Mouse (Mus musculus): ENCODE results near the gene Ccdc92b.

The Ccdc92b gene

GRCm38 (mm10) chr11:74613428-74613827 is 6.0 kb upstream of the Ccdc92b start:
- no peak for DNase-seq

GRCm38 (mm10) chr11:74615571-74615970 is 3.8 kb upstream of the Ccdc92b start:
- no peak for DNase-seq

DNA sequence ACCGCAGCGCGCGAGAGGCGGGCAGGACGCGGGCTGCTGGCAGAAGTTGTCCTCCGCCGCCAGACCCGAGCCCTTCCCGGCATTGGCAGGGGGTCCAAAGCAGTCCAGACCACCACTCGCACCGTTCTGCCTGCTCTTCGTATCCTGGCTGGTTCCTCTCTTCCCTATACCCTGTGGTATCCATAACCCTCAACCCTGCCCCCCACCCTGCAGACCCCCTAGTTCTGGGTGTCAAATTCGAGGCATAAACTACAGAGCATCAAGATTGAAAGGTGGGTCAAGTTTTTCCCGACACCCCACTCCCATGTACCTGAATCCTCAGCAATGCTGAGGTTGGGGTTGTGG is 523 bp downstream of the Ccdc92b start:
- no peak for DNase-seq

GRCm38 (mm10) chr11:74621974-74622669 is 2.7 kb downstream of the Ccdc92b start:
- no peak for DNase-seq

- DNase-seq, result no peak
Observed at GRCm38 (mm10) chr11:74623693-74624092, 4.3 kb downstream of the Ccdc92b start.

DNA sequence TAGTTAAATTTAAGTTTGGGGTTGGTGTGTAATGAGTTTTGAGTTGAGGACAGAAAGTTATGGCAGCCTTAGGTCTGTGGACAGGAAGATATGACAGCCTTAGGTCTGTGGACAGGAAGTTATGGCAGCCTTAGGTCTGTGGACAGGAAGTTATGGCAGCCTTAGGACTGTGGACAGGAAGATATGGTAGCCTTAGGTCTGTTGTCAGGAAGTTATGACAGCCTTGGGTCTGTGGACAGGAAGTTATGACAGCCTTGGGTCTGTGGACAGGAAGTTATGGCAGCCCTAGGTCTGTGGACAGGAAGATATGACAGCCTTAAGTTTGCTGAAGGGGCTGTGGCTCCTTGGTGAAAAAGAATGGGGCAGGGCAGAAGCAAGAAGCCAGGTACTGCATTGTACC is 5.9 kb downstream of the Ccdc92b start:
- no peak for DNase-seq

GRCm38 (mm10) chr11:74627481-74627880 is 8.1 kb downstream of the Ccdc92b start:
- DNase-seq, result no peak

DNA sequence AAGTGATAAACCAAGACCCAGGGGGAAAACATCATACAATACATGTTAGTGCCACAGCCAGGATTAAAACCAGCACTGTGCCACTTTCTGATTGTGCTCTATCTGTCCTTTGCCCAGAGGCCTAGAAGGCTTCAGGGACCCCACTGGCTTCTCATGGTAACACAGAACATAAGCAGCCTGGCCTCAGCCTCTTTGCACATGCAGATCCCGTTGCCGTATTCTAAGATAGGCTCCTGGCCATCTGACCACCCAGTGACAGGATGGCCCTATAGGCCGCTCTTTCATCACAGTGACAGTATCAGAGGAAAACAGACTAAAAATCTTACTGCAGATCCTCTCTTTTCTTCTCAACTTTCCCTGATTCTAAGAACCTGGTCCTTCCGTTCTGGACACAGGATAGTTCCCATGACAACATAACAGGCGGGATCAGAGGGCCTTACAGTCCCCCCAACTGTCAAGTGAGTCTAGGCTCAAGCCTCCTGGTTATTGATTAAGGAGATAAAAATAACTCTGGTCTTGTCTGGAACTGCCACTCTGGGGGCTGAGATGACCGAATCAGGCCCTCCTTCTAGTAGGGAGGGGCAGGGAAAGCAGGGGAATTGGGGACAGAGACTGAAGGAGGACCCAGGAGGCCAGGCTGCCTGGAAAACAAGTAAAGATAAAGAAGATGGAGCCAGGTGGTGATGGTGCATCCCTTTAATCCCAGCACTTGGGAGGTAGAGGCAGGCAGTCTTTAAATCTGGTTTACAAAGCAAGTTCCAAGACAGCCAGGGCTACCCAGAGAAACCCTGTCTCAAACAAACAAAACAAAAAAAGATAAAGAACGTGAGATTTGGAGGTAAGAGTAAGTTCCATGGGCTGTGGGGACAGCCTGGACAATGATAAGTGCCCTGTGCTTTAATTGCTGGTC is 12.7 kb downstream of the Ccdc92b start:
- DNase-seq, result no peak

DNA sequence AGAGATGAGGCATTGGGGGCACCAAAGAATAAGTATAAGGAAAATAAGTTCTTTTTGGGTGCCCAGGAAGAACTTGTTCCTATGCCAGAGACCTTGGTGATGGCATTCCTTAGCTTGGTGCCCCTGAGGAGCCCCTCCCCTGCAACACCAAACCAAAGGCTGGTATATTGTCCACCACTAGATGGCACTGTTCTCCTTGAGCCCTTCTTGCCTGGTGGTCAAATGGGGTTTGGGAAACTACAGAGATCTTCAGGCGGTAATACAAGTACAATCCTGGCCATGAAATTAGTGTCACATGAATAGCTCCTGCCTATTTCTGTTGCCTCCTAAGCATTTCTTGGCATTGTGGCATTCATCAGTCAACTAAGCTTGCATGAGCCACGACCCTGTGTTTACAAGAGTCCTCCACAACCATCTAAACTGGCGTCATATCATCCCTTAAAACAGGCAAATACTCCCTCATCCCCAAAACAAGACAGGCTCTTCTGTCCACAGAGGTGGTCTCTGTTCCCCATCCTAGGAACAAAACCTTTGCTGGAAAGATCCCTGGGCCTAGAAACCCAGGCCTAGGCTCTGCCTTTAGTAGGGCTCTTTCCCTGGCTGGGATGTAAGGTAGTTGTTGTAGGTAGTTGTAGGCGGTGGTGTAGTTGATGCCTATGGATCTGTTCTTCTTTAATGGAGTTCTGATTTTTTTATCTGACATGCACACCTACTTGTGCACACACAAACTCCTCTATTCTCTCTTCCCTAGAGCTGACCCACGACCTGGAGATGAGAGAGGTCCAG is 15.3 kb downstream of the Ccdc92b start:
- DNase-seq, result peak; percentile 61

GRCm38 (mm10) chr11:74637486-74637885 is 18.1 kb downstream of the Ccdc92b start:
- DNase-seq, result no peak

GRCm38 (mm10) chr11:74637971-74638790 is 18.8 kb downstream of the Ccdc92b start:
- DNase-seq, result peak; percentile 79

- DNase-seq, result no peak
Observed at GRCm38 (mm10) chr11:74638791-74639411, 19.5 kb downstream of the Ccdc92b start.

DNA sequence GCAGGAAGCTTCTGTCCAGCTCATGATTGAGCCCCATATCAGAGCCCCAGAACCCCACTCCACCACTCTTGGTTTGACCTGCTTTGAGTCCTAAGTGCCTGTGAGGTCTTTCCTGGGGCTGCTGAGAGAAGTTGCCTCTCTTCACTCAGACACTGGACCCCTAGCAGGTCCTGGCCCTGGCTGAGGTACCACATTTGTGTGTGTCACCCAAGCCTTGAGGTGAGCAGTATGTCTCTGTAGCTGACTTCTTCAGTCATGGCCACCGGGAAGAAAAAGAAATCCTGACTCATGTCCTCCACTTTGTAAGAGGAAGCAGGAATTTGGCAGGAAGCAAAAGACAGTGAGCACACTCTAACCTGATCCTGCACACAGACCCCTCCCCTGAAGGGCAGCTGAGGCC is 20.2 kb downstream of the Ccdc92b start:
- no peak for DNase-seq

DNA sequence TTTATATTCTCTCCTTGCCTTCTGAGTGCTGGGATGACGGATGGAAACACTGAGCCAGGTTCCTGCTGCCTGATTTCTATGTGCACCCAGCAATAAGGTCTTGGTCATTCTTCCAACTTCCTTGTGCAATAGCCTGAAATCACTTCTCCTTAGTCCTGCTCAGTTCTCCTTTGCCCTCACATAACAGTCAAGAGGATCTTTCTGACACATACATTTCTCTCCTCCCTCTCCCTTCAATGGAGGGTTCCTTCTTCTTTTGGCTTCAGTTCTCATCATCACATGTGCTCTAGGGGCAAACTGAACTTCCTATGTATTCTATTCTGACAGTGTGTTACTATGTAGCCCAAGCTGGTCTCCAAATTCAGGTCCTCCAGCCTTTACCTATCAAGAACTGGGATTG is 28.6 kb downstream of the Ccdc92b start:
- no peak for DNase-seq

DNA sequence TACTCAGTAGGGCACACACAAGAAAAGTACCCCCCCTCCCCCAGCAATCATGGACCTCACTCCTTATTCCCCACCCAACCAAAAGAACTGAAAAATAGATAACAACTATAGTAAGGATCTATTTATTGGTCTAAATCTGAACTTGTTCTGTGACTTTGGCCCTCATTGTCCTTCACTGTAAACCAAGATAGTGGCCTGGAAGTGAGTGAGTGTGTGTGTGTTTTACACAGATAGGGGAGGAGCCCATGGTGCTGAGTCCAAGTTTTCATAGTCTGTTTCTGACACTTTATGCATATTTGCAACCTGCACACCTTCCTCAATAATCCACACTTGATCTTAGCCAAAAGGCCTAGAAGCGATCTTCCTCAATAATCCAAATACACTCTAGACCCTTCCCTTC is 29.3 kb downstream of the Ccdc92b start:
- DNase-seq, result no peak

DNA sequence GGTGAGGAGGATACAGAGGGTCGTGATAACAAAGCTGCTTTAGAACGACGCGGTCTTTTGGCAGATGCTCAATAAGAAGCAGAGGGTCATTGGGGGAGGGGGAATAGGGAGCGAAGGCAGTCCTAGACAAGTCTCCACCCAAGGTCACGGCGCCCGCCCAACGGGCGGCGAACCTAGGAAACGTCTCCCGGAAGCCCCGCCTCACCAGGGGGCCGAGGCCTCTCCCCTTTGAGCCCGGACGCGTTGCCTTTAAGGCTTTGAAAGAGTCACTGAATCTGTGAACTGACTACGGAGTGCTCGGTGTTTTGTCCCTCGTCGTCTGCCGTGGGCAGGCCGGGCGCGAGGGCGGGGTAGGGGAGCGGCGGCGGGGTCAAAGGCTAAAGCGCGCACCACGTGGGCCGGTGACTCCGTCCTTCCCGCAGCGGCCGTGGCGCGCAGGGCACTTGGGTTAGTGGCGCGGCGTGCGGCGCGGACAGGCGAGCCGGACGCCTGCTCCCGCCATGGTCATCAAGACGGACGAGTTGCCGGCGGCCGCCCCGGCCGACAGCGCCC is 29.8 kb downstream of the Ccdc92b start, which contains the start of gene Cluh:
TSS of gene Cluh (plus strand) at position 401 of the 552 bp plus-strand sequence.
- DNase-seq, result peak; percentile 97

GRCm38 (mm10) chr11:74649647-74650551 is 30.5 kb downstream of the Ccdc92b start:
- peak; percentile 51 for DNase-seq

GRCm38 (mm10) chr11:74650576-74651100 is 31.2 kb downstream of the Ccdc92b start:
- DNase-seq, result no peak

DNA sequence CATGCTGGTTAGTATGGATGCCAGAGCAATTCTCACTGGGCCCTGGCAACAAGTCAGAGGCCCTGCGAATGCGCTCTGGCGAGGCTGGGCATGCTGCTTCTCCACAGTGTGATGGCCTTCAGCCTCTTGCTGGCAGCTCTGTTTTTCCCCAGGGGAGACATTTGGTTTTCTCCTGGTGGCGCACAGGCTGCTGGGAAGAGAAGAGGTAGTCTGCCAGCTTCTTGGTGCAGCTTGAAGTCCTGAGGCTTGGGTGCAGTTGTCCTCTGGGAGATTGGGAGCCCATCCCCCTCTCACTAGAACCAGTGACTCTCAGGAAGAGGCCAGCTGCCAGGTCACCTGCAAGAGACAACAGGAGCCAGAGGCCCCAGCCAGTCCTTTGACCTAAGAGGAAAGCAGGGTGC is 33.4 kb downstream of the Ccdc92b start:
- peak; percentile 39 for DNase-seq

DNA sequence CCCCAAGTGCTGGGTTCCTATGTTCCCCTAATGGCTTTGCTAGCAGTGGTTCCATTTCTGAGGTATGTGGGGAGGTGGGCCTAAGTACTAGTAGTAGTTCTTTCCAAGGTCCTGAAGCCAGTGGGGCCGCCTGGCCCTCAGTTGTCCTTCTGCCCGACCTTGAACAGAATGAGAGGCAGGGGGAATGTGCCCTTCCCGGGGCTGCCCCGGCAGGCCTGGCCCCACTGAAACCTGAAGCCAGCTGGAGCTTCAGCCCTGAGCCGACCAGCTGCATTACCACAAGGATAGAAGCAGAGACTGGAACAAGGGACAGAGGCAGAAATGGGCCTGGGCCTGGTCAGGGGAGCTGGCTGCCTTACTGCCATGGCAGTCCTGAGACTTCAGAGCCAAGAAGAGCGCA is 34.0 kb downstream of the Ccdc92b start:
- DNase-seq, result no peak

All from cerebellum, adult 11 months (tissue).